Mouse (Mus musculus): Measurements from ENCODE around the gene Tnfsf12.

DNA sequence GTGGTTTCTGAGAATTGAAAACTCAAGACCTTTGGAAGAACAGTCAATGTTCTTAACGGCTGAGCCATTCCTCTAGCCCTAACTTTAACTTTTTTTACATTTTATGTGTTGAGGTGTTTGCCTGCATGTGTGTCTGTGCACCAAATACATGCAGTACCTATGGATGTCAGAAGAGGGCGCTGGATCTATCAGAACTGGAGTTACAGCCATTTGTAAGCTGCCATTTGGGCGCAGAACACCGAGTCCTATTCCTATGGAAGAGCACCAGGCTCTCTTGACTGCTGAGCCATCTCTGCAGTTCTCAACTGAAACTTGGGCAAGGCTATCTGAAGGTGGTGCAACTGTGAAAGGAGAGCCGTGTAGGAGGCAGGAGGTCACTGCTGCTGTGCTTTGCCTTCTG is 2.9 kb upstream of the Tnfsf12 start:
- TF ChIP-seq MAX (IDR thresholded peaks at IDR 0.05; ENCODE audit: low read depth), result no peak
- no peak for TF ChIP-seq POLR2A (IDR thresholded peaks at IDR 0.05; ENCODE audit: insufficient read length, low read depth)
- no peak for TF ChIP-seq E2F4 (IDR thresholded peaks at IDR 0.05; ENCODE audit: insufficient read depth)
- no peak for TF ChIP-seq TCF12 (IDR thresholded peaks at IDR 0.05; ENCODE audit: insufficient read depth, poor library complexity, severe bottlenecking)
- no peak for TF ChIP-seq CEBPB (IDR thresholded peaks at IDR 0.05; ENCODE audit: insufficient read depth, poor library complexity, severe bottlenecking)
- no peak for TF ChIP-seq REST (IDR thresholded peaks at IDR 0.05; ENCODE audit: insufficient read depth, insufficient read length)
- TF ChIP-seq USF1 (IDR thresholded peaks at IDR 0.05; ENCODE audit: low read depth), result no peak
- TF ChIP-seq MYOG (IDR thresholded peaks at IDR 0.05; ENCODE audit: control insufficient read depth in 1 of 3, insufficient read depth in 1 of 3, insufficient read length in 2 of 3, low read depth in 2 of 3), result no peak
- TF ChIP-seq POLR2AphosphoS2 (IDR thresholded peaks at IDR 0.05; ENCODE audit: insufficient read length, low read depth), result no peak
- TF ChIP-seq SRF (IDR thresholded peaks at IDR 0.05; ENCODE audit: control insufficient read depth, insufficient read length, low read depth), result no peak
- TF ChIP-seq MYOD1 (IDR thresholded peaks at IDR 0.05; ENCODE audit: control insufficient read depth in 1 of 3, insufficient read length in 2 of 3, low read depth in 2 of 3), result no peak
